Comparison of ENCODE assay signal across 13 mouse cellular contexts in the genomic region with DNA sequence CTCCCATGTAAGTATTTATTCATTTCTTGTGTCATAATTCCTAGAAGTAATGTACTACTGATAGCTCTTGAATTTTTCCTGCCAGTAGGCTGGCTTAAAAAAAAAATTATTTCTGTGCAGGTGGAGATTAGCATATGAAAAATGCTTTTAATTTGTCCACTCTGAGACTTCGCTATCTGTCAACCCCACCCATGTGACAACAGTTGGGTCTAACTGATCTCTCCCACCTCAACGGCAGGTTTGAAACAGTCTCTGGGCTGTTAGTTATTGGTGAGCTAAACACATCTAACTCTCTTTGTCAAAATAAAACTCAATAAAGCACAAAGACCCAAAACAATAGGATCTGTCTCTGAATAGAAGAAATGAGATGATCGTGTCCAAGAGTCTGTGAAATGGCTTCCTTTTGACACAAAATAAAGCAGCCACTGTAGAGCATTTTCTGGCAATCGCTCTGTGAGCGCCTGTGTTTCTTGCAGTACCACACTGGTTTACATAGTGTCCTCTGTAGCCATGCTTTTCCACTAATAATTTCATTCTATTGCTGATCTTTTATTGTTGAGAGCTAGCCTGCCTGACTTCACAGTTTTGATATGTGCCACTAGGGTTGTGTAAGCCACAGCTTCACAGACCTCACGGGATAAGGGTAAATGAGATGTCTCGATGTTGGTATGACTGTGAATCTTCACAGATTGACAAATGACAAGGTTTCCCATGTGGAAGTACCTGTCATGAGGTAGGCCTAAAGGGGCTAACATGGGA. TPM values are rescaled to one million over a fixed set of nuclear protein-coding genes. Genes with fewer than 3 reads are reported as not detected.
DNase-seq lines count a peak whose midpoint lies in the region; ATAC-seq and TF ChIP-seq lines count a peak whose summit lies in the region.
"Had no signal": no experiment of that assay in that cellular context is flagged by ENCODE, and none has a peak within 500 bp of the region (broad histone marks: within the 10 kb centered on the region; RNA-seq: fewer than 3 reads in every experiment).

No protein-coding gene starts in this region.

- 0 out of 2 replicates have a peak overlapping the region, but pooled peaks have one; percentile 5 for H3K27ac ChIP-seq in hindbrain, embryonic 15.5 days (replicated peaks)
- H3K27ac ChIP-seq in hindbrain, postnatal 0 days: no peak overlapping the region
- peak overlapping the region; percentile 82; the same call in 1 of the 2 replicates for H3K27ac ChIP-seq in cortical plate, adult 2 months (ENCODE audit: insufficient read depth, low read length)
- H3K27ac ChIP-seq in liver, postnatal 0 days (ENCODE audit: low read depth): peak overlapping the region; percentile 53; the same call in 1 of the 2 replicates
- H3K27ac ChIP-seq: midbrain, embryonic 12.5 days had no signal

- no peaks in the 10 kb centered on the region for H3K36me3 ChIP-seq in hindbrain, embryonic 15.5 days
- no peaks in the 10 kb centered on the region for H3K36me3 ChIP-seq in hindbrain, postnatal 0 days (ENCODE audit: insufficient read depth, low read length)
- H3K36me3 ChIP-seq in liver, postnatal 0 days (replicated peaks; ENCODE audit: insufficient read depth, low read length): no peaks in the 10 kb centered on the region; the same call in 1 of the 2 replicates

- DNase-seq in hindbrain, postnatal 0 days (ENCODE audit: low spot score): no peak
- DNase-seq in brain, adult 2 months (ENCODE audit: low read depth, low spot score): peak; percentile 90
- no peak for DNase-seq in liver, postnatal 0 days
- DNase-seq in spleen, postnatal 4 days (ENCODE audit: low spot score in 2 of 2): no peak
- no peak for DNase-seq in embryo, embryonic 10 days (ENCODE audit: low spot score)
- DNase-seq: cerebellum, adult 9-11 months; kidney, adult 18-20 months; kidney, postnatal 4 days; lung, postnatal 10 days; right cerebral cortex, postnatal 4 days had no signal

- no peak for TF ChIP-seq CTCF in hindbrain, postnatal 0 days (IDR thresholded peaks at IDR 0.05; ENCODE audit: low read depth)
- no peak for TF ChIP-seq CTCF in cortical plate, adult 2 months (IDR thresholded peaks at IDR 0.05; ENCODE audit: extremely low read depth, insufficient read depth, low read length)
- no peak for TF ChIP-seq CTCF in liver, postnatal 0 days (IDR thresholded peaks at IDR 0.05; ENCODE audit: low read depth)

- no peak overlapping the region for H3K4me2 ChIP-seq in hindbrain, embryonic 15.5 days
- H3K4me2 ChIP-seq in hindbrain, postnatal 0 days (ENCODE audit: low read depth, low read length): no peak overlapping the region
- peak overlapping the region; percentile 27; the same call in 1 of the 2 replicates for H3K4me2 ChIP-seq in liver, postnatal 0 days (ENCODE audit: low read depth, low read length)
- H3K4me2 ChIP-seq: midbrain, embryonic 12.5 days had no signal

- no peaks in the 10 kb centered on the region for H3K9me3 ChIP-seq in hindbrain, embryonic 15.5 days
- no peaks in the 10 kb centered on the region for H3K9me3 ChIP-seq in hindbrain, postnatal 0 days (ENCODE audit: low read length)
- no peaks in the 10 kb centered on the region for H3K9me3 ChIP-seq in liver, postnatal 0 days (ENCODE audit: low read length)
- H3K9me3 ChIP-seq: midbrain, embryonic 12.5 days had no signal

- TF ChIP-seq POLR2A in cortical plate, adult 2 months (IDR thresholded peaks at IDR 0.05; ENCODE audit: extremely low read depth, insufficient read depth, low read length): no peak

- no peak for ATAC-seq in hindbrain, embryonic 15.5 days (ENCODE audit: low FRiP score, low read depth)
- ATAC-seq in hindbrain, postnatal 0 days: no peak
- peak; percentile 85 for ATAC-seq in liver, postnatal 0 days

- TF ChIP-seq EP300 in liver, postnatal 0 days (IDR thresholded peaks at IDR 0.05; ENCODE audit: low read depth): peak; percentile 92

- no peaks in the 10 kb centered on the region for H3K27me3 ChIP-seq in hindbrain, embryonic 15.5 days
- no peaks in the 10 kb centered on the region for H3K27me3 ChIP-seq in hindbrain, postnatal 0 days (ENCODE audit: insufficient read depth, low read length)
- H3K27me3 ChIP-seq in liver, postnatal 0 days (ENCODE audit: insufficient read depth, low read length): no peaks in the 10 kb centered on the region
- H3K27me3 ChIP-seq: midbrain, embryonic 12.5 days had no signal

- H3K9ac ChIP-seq in hindbrain, embryonic 15.5 days: no peak overlapping the region
- H3K9ac ChIP-seq in hindbrain, postnatal 0 days (replicated peaks; ENCODE audit: low read length): no peak overlapping the region
- no peak overlapping the region for H3K9ac ChIP-seq in liver, postnatal 0 days (replicated peaks)
- H3K9ac ChIP-seq: midbrain, embryonic 12.5 days had no signal

- WGBS in hindbrain, embryonic 15.5 days: 56% methylated on average over 7 of the region's 7 CpGs
- WGBS in hindbrain, postnatal 0 days: 62% methylated on average over 7 of the region's 7 CpGs
- 70% methylated on average over 7 of the region's 7 CpGs for whole genome bisulfite sequencing in liver, postnatal 0 days (ENCODE audit: insufficient replicate concordance)

- peaks cover 14% of the 10 kb centered on the region for H3K4me1 ChIP-seq in hindbrain, embryonic 15.5 days (replicated peaks)
- peaks cover 7% of the 10 kb centered on the region; the same call in 1 of the 2 replicates for H3K4me1 ChIP-seq in hindbrain, postnatal 0 days (ENCODE audit: insufficient read depth, low read length)
- H3K4me1 ChIP-seq in cortical plate, adult 2 months (ENCODE audit: control insufficient read depth, insufficient read depth, low read length): peaks cover 10% of the 10 kb centered on the region; the same call in 1 of the 2 replicates
- peaks cover 12% of the 10 kb centered on the region for H3K4me1 ChIP-seq in liver, postnatal 0 days (ENCODE audit: insufficient read depth)

- no peak overlapping the region for H3K4me3 ChIP-seq in hindbrain, embryonic 15.5 days
- no peak overlapping the region for H3K4me3 ChIP-seq in hindbrain, postnatal 0 days (ENCODE audit: low read length)
- H3K4me3 ChIP-seq in cortical plate, adult 2 months (ENCODE audit: insufficient read depth, low read length): no peak overlapping the region
- H3K4me3 ChIP-seq in liver, postnatal 0 days (ENCODE audit: low read depth, low read length): no peak overlapping the region
- H3K4me3 ChIP-seq: midbrain, embryonic 12.5 days had no signal

RNA-seq across cellular contexts. Expression of gene Zeb2, which starts 48.2 kb away (rescaled TPM):
- 37.0 and 38.0 TPM in 2 replicates for polyA plus RNA-seq in hindbrain, embryonic 15.5 days (2015; fragmentation: Nextera tagmentation; extraction: Ambion mirVana)
- 47.7 and 52.0 TPM in 2 replicates for total RNA-seq in hindbrain, postnatal 0 days (2014; rRNA removed)
- 21.4 and 21.9 TPM in 2 replicates for polyA plus RNA-seq in hindbrain, postnatal 0 days (2015; fragmentation: Nextera tagmentation; extraction: Ambion mirVana)
- polyA plus RNA-seq in cortical plate, adult 2 months (2012; rRNA removed): 63.2 and 65.4 TPM in 2 replicates
- polyA plus RNA-seq in liver, postnatal 0 days (2015; fragmentation: Nextera tagmentation; extraction: Ambion mirVana): 8.1 and 8.8 TPM in 2 replicates
